Mouse (Mus musculus): ENCODE measurements around the gene Gpr4. TPM values are rescaled to one million over a fixed set of nuclear protein-coding genes. Genes with fewer than 3 reads are reported as not detected.
A peak's percentile ranks its signal among the peaks of the same experiment; 100 is the strongest.

The Gpr4 gene
- polyA plus RNA-seq, 1 experiment = 0.70 TPM

GRCm38 (mm10) chr7:19247511-19247910 is 35.2 kb downstream of the Gpr4 start:
- no peak overlapping the region for H3K4me3 ChIP-seq (replicated peaks; ENCODE audit: control insufficient read depth, low read depth, low read length)
- no peak overlapping the region for H3K27ac ChIP-seq (ENCODE audit: control insufficient read depth, insufficient read depth, low read depth, low read length, poor library complexity)
- TF ChIP-seq CTCF (IDR thresholded peaks at IDR 0.05; ENCODE audit: control insufficient read depth, insufficient read depth, low read length) (no peak), POLR2A (IDR thresholded peaks at IDR 0.05; ENCODE audit: borderline replicate concordance, control insufficient read depth, low read depth, low read length) (no peak)
- H3K4me1 ChIP-seq (ENCODE audit: control insufficient read depth, insufficient read depth, low read length) = no peaks in the 10 kb centered on the region
- 44% methylated on average over 2 of the region's 2 CpGs for WGBS

GRCm38 (mm10) chr7:19252078-19252477 is 39.7 kb downstream of the Gpr4 start:
- 69% methylated on average over 4 of the region's 4 CpGs for whole genome bisulfite sequencing
- Histone ChIP-seq H3K4me3 (replicated peaks; ENCODE audit: control insufficient read depth, low read depth, low read length) (no peak overlapping the region), H3K4me1 (ENCODE audit: control insufficient read depth, insufficient read depth, low read length) (peaks cover 1% of the 10 kb centered on the region; the same call in 1 of the 2 replicates), H3K27ac (ENCODE audit: control insufficient read depth, insufficient read depth, low read depth, low read length, poor library complexity) (no peak overlapping the region)
- TF ChIP-seq CTCF (IDR thresholded peaks at IDR 0.05; ENCODE audit: control insufficient read depth, insufficient read depth, low read length) (no peak), POLR2A (IDR thresholded peaks at IDR 0.05; ENCODE audit: borderline replicate concordance, control insufficient read depth, low read depth, low read length) (no peak)

GRCm38 (mm10) chr7:19253437-19253836 is 41.1 kb downstream of the Gpr4 start:
- 0 out of 2 replicates have a peak overlapping the region, but pooled peaks have one; percentile 7 for H3K27ac ChIP-seq (ENCODE audit: control insufficient read depth, insufficient read depth, low read depth, low read length, poor library complexity)
- H3K4me1 ChIP-seq (ENCODE audit: control insufficient read depth, insufficient read depth, low read length) = peaks cover 1% of the 10 kb centered on the region; the same call in 1 of the 2 replicates
- TF ChIP-seq POLR2A (IDR thresholded peaks at IDR 0.05; ENCODE audit: borderline replicate concordance, control insufficient read depth, low read depth, low read length) (no peak), CTCF (IDR thresholded peaks at IDR 0.05; ENCODE audit: control insufficient read depth, insufficient read depth, low read length) (no peak)
- WGBS = 75% methylated on average over 5 of the region's 5 CpGs
- H3K4me3 ChIP-seq (replicated peaks; ENCODE audit: control insufficient read depth, low read depth, low read length) = no peak overlapping the region

- 90% methylated on average over 17 of the region's 17 CpGs for whole genome bisulfite sequencing
- no peak overlapping the region for H3K4me3 ChIP-seq (replicated peaks; ENCODE audit: control insufficient read depth, low read depth, low read length)
- H3K4me1 ChIP-seq (ENCODE audit: control insufficient read depth, insufficient read depth, low read length) = peaks cover 1% of the 10 kb centered on the region; the same call in 1 of the 2 replicates
- TF ChIP-seq CTCF (IDR thresholded peaks at IDR 0.05; ENCODE audit: control insufficient read depth, insufficient read depth, low read length) = no peak
- no peak for TF ChIP-seq POLR2A (IDR thresholded peaks at IDR 0.05; ENCODE audit: borderline replicate concordance, control insufficient read depth, low read depth, low read length)
- no peak overlapping the region for H3K27ac ChIP-seq (ENCODE audit: control insufficient read depth, insufficient read depth, low read depth, low read length, poor library complexity)
These were observed 43.1 kb downstream of the Gpr4 start for GRCm38 (mm10) chr7:19255395-19255794.

- no peak overlapping the region for H3K27ac ChIP-seq (ENCODE audit: control insufficient read depth, insufficient read depth, low read depth, low read length, poor library complexity)
- no peak for TF ChIP-seq POLR2A (IDR thresholded peaks at IDR 0.05; ENCODE audit: borderline replicate concordance, control insufficient read depth, low read depth, low read length)
- no peak for TF ChIP-seq CTCF (IDR thresholded peaks at IDR 0.05; ENCODE audit: control insufficient read depth, insufficient read depth, low read length)
- 23% methylated on average over 7 of the region's 7 CpGs for WGBS
- no peak overlapping the region for H3K4me3 ChIP-seq (replicated peaks; ENCODE audit: control insufficient read depth, low read depth, low read length)
- H3K4me1 ChIP-seq (ENCODE audit: control insufficient read depth, insufficient read depth, low read length) = peaks cover 1% of the 10 kb centered on the region; the same call in 1 of the 2 replicates
These were observed 44.2 kb downstream of the Gpr4 start for GRCm38 (mm10) chr7:19256567-19256966.

GRCm38 (mm10) chr7:19257390-19258022 is 45.2 kb downstream of the Gpr4 start:
- TF ChIP-seq POLR2A (IDR thresholded peaks at IDR 0.05; ENCODE audit: borderline replicate concordance, control insufficient read depth, low read depth, low read length) (no peak), CTCF (IDR thresholded peaks at IDR 0.05; ENCODE audit: control insufficient read depth, insufficient read depth, low read length) (no peak)
- Histone ChIP-seq H3K4me3 (replicated peaks; ENCODE audit: control insufficient read depth, low read depth, low read length) (peak overlapping the region; percentile 36), H3K27ac (ENCODE audit: control insufficient read depth, insufficient read depth, low read depth, low read length, poor library complexity) (peak overlapping the region; percentile 25), H3K4me1 (ENCODE audit: control insufficient read depth, insufficient read depth, low read length) (peaks cover 1% of the 10 kb centered on the region; the same call in 1 of the 2 replicates)
- WGBS = 17% methylated on average over 11 of the region's 11 CpGs

- WGBS = 68% methylated on average over 3 of the region's 3 CpGs
- no peak overlapping the region for H3K4me3 ChIP-seq (replicated peaks; ENCODE audit: control insufficient read depth, low read depth, low read length)
- TF ChIP-seq CTCF (IDR thresholded peaks at IDR 0.05; ENCODE audit: control insufficient read depth, insufficient read depth, low read length) (no peak), POLR2A (IDR thresholded peaks at IDR 0.05; ENCODE audit: borderline replicate concordance, control insufficient read depth, low read depth, low read length) (no peak)
- H3K4me1 ChIP-seq (ENCODE audit: control insufficient read depth, insufficient read depth, low read length) = peaks cover 1% of the 10 kb centered on the region; the same call in 1 of the 2 replicates
- H3K27ac ChIP-seq (ENCODE audit: control insufficient read depth, insufficient read depth, low read depth, low read length, poor library complexity) = no peak overlapping the region; the same call in 1 of the 2 replicates
These were observed 46.0 kb downstream of the Gpr4 start for GRCm38 (mm10) chr7:19258336-19258735.

GRCm38 (mm10) chr7:19265147-19265546 is 52.8 kb downstream of the Gpr4 start:
- Histone ChIP-seq H3K4me3 (replicated peaks; ENCODE audit: control insufficient read depth, low read depth, low read length) (no peak overlapping the region), H3K4me1 (ENCODE audit: control insufficient read depth, insufficient read depth, low read length) (peaks cover 10% of the 10 kb centered on the region), H3K27ac (ENCODE audit: control insufficient read depth, insufficient read depth, low read depth, low read length, poor library complexity) (peak overlapping the region; percentile 40)
- WGBS = 50% methylated on average over 7 of the region's 7 CpGs
- no peak for TF ChIP-seq CTCF (IDR thresholded peaks at IDR 0.05; ENCODE audit: control insufficient read depth, insufficient read depth, low read length)
- no peak for TF ChIP-seq POLR2A (IDR thresholded peaks at IDR 0.05; ENCODE audit: borderline replicate concordance, control insufficient read depth, low read depth, low read length)

Data from bone marrow, adult 2 months (tissue).